Mouse (Mus musculus): ENCODE results near the gene Igbp1b.

Gene Igbp1b

GRCm38 (mm10) chr6:138658516-138658915 is at the start of gene Igbp1b:
Gene Igbp1b (minus strand): TSS chr6:138658544.
- DNase-seq, result no peak

- no peak for DNase-seq
Observed at GRCm38 (mm10) chr6:138682959-138683358, 24.6 kb upstream of the Igbp1b start.

- DNase-seq, result no peak
Observed at GRCm38 (mm10) chr6:138672704-138673141, 14.4 kb upstream of the Igbp1b start.

GRCm38 (mm10) chr6:138665416-138665815 is 7.1 kb upstream of the Igbp1b start:
- no peak for DNase-seq

GRCm38 (mm10) chr6:138645604-138646003 is 12.7 kb downstream of the Igbp1b start:
- DNase-seq, result no peak

GRCm38 (mm10) chr6:138639351-138639750 is 19.0 kb downstream of the Igbp1b start:
- no peak for DNase-seq

- DNase-seq, result no peak
Observed at GRCm38 (mm10) chr6:138620786-138621185, 37.6 kb downstream of the Igbp1b start.

GRCm38 (mm10) chr6:138618396-138618795 is 39.9 kb downstream of the Igbp1b start:
- DNase-seq, result no peak

Measured in kidney, postnatal 10 days (tissue).